Mouse (Mus musculus): ENCODE measurements around the gene Tmem29.
"Not testable (repeated sequence)": the region's sequence is repeated elsewhere in the genome, so short reads cannot be mapped to it uniquely, and the experiment has no call there.

Gene Tmem29

GRCm38 (mm10) chrX:150458766-150459350 lies at the start of gene Tmem29:
TSS of gene Tmem29 (minus strand) at chrX:150459154.
- peak; percentile 93 for DNase-seq

- DNase-seq = no peak
These were observed 49.7 kb upstream of the Tmem29 start for GRCm38 (mm10) chrX:150508696-150509095.

GRCm38 (mm10) chrX:150487811-150488210 lies 28.9 kb upstream of the Tmem29 start:
- not testable (repeated sequence) for DNase-seq

GRCm38 (mm10) chrX:150486314-150487030 lies 27.5 kb upstream of the Tmem29 start:
- not testable (repeated sequence) for DNase-seq

GRCm38 (mm10) chrX:150477854-150478780 lies 19.2 kb upstream of the Tmem29 start:
- peak; percentile 93 for DNase-seq

GRCm38 (mm10) chrX:150471416-150471815 lies 12.5 kb upstream of the Tmem29 start:
- DNase-seq = no peak

GRCm38 (mm10) chrX:150468266-150468665 lies 9.3 kb upstream of the Tmem29 start:
- no peak for DNase-seq

GRCm38 (mm10) chrX:150466817-150467216 lies 7.9 kb upstream of the Tmem29 start:
- not testable (repeated sequence) for DNase-seq

- DNase-seq = no peak
These were observed 1.2 kb upstream of the Tmem29 start for GRCm38 (mm10) chrX:150460143-150460542.

GRCm38 (mm10) chrX:150459411-150459927 lies 515 bp upstream of the Tmem29 start:
- peak; percentile 45 for DNase-seq

- DNase-seq = peak; percentile 29
These were observed 818 bp downstream of the Tmem29 start for GRCm38 (mm10) chrX:150458136-150458535.

GRCm38 (mm10) chrX:150440505-150441338 lies 18.2 kb downstream of the Tmem29 start:
- DNase-seq = peak; percentile 71

GRCm38 (mm10) chrX:150436373-150436772 lies 22.6 kb downstream of the Tmem29 start:
- no peak for DNase-seq

GRCm38 (mm10) chrX:150435367-150435766 lies 23.6 kb downstream of the Tmem29 start:
- no peak for DNase-seq

GRCm38 (mm10) chrX:150413505-150413904 lies 45.4 kb downstream of the Tmem29 start:
- DNase-seq = no peak

All from cerebellum, adult 8-10 months (tissue).